Comparison of ENCODE assay signal across 36 mouse cellular contexts in the genomic region with DNA sequence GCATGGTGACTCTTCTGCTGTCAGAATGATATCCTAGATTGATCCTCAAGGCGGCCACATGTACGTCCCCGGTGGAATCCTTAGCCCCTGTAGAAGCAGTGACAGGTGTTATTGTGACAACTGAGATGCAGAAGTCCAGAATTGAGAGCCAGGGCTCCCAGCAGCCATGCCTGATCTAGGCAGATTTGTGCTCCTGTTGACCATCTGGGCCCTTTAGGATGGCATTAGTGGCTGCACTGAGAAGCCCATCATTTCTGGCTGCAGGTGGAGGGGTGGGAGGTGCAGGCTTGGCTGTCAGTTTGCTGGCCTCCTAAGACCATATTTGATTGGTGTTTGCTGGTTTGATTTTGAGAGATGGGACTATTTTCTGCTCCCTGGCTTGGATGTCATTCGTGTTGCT. TPM values are rescaled to one million over a fixed set of nuclear protein-coding genes. Genes with fewer than 3 reads are reported as not detected.
DNase-seq lines count a peak whose midpoint lies in the region; TF ChIP-seq lines count a peak whose summit lies in the region.
"Had no signal": no experiment of that assay in that cellular context is flagged by ENCODE, and none has a peak within 500 bp of the region (broad histone marks: within the 10 kb centered on the region; RNA-seq: fewer than 3 reads in every experiment).

No protein-coding gene starts in this region.

- H3K4me1 ChIP-seq in forebrain, embryonic 10.5 days = no peaks in the 10 kb centered on the region
- no peaks in the 10 kb centered on the region for H3K4me1 ChIP-seq in thymus, adult 2 months (replicated peaks; ENCODE audit: control insufficient read depth, insufficient read depth, low read length)
- H3K4me1 ChIP-seq: embryonic facial prominence, embryonic 10.5 days; intestine, embryonic 15.5 days; limb, embryonic 12.5 days; midbrain, embryonic 12.5 days had no signal

- peaks cover 5% of the 10 kb centered on the region for H3K36me3 ChIP-seq in forebrain, embryonic 10.5 days (replicated peaks)
- H3K36me3 ChIP-seq in thymus, adult 2 months (ENCODE audit: control insufficient read depth, insufficient read depth, low read length) = no peaks in the 10 kb centered on the region
- H3K36me3 ChIP-seq: G1E; heart, embryonic 15.5 days; hindbrain, embryonic 15.5 days; intestine, embryonic 15.5 days; limb, embryonic 12.5 days; midbrain, embryonic 12.5 days had no signal

- intact Hi-C loops in left cerebral cortex, adult 2 months (cut with DNase I) = loop anchor here (5.0 kb wide), 1 partner anchor 38 kb away; no protein-coding TSS in a partner anchor
- intact Hi-C loops in left cerebral cortex, postnatal 14 days (cut with DNase I) = loop anchor here (5.0 kb wide), 1 partner anchor 78 kb away; no protein-coding TSS in a partner anchor

- H3K9me3 ChIP-seq in forebrain, embryonic 10.5 days = no peaks in the 10 kb centered on the region
- H3K9me3 ChIP-seq: embryonic facial prominence, embryonic 10.5 days; heart, embryonic 15.5 days; hindbrain, embryonic 15.5 days; intestine, embryonic 15.5 days; limb, embryonic 12.5 days; midbrain, embryonic 12.5 days; neural tube, embryonic 13.5 days had no signal

- peak overlapping the region; percentile 77 for H3K27ac ChIP-seq in left cerebral cortex, adult 2 months
- no peak overlapping the region for H3K27ac ChIP-seq in forebrain, embryonic 10.5 days
- no peak overlapping the region for H3K27ac ChIP-seq in thymus, adult 2 months (ENCODE audit: control insufficient read depth, insufficient read depth, low read length)
- H3K27ac ChIP-seq: embryonic facial prominence, embryonic 10.5 days; heart, adult 2 months; heart, embryonic 15.5 days; intestine, embryonic 15.5 days; limb, embryonic 12.5 days; midbrain, embryonic 12.5 days; neural tube, embryonic 13.5 days had no signal

- H3K27me3 ChIP-seq in forebrain, embryonic 10.5 days (ENCODE audit: poor library complexity, severe bottlenecking) = no peaks in the 10 kb centered on the region
- no peaks in the 10 kb centered on the region for H3K27me3 ChIP-seq in thymus, adult 2 months (ENCODE audit: control insufficient read depth, insufficient read depth, low read length)
- H3K27me3 ChIP-seq: hindbrain, embryonic 15.5 days; intestine, embryonic 15.5 days; limb, embryonic 12.5 days; midbrain, embryonic 12.5 days; neural tube, embryonic 13.5 days; Patski had no signal

- no peak for TF ChIP-seq POLR2A in thymus, adult 2 months (IDR thresholded peaks at IDR 0.05; ENCODE audit: control insufficient read depth, extremely low read depth, insufficient read depth, low read length, poor library complexity)

- H3K4me3 ChIP-seq in left cerebral cortex, adult 2 months = no peak overlapping the region
- no peak overlapping the region for H3K4me3 ChIP-seq in forebrain, embryonic 10.5 days
- H3K4me3 ChIP-seq in thymus, adult 2 months (ENCODE audit: control insufficient read depth, insufficient read depth, low read length) = no peak overlapping the region
- H3K4me3 ChIP-seq: embryonic facial prominence, embryonic 10.5 days; heart, adult 2 months; heart, embryonic 15.5 days; hindbrain, embryonic 15.5 days; intestine, embryonic 15.5 days; limb, embryonic 12.5 days; midbrain, embryonic 12.5 days; neural tube, embryonic 13.5 days had no signal

- no peak for TF ChIP-seq CTCF in left cerebral cortex, adult 2 months (IDR thresholded peaks at IDR 0.05)
- TF ChIP-seq CTCF in thymus, adult 2 months (IDR thresholded peaks at IDR 0.05; ENCODE audit: borderline replicate concordance, control insufficient read depth, extremely low read depth, insufficient read depth, low read length, poor library complexity) = no peak

- WGBS in forebrain, embryonic 10.5 days = 93% methylated on average over 4 of the region's 4 CpGs
- WGBS in thymus, adult 2 months = 91% methylated on average over 4 of the region's 4 CpGs

- peak in 1 of 2 experiments; percentile 8 for DNase-seq in left cerebral cortex, adult 2 months (ENCODE audit: extremely low spot score in 1 of 2, low spot score in 2 of 2)
- no peak for DNase-seq in left cerebral cortex, postnatal 14 days (ENCODE audit: low spot score in 2 of 2)
- peak; percentile 70 for DNase-seq in brain, adult 2 months (ENCODE audit: low read depth, low spot score)
- DNase-seq in cerebellum, adult 11 months = peak; percentile 48
- peak; percentile 76 for DNase-seq in cerebellum, adult 9-11 months
- no peak for DNase-seq in forebrain, embryonic 10.5 days (ENCODE audit: extremely low spot score, low spot score)
- no peak for DNase-seq in frontal cortex, postnatal 25 days (ENCODE audit: low spot score in 2 of 2)
- DNase-seq in thymus, adult 2 months = no peak
- DNase-seq: adrenal gland, postnatal 36 days; B cell, adult 2 months; forebrain, postnatal 0 days; gastrocnemius, postnatal 25 days; heart, postnatal 4 days; kidney, adult 8-10 months; kidney, postnatal 10 days; lung, adult 18-20 months; lung, postnatal 10 days; retina, postnatal 1 day; right cerebral cortex, postnatal 4 days; thymus, postnatal 4 days had no signal

RNA-seq across cellular contexts. Expression of a gene that starts 40.9 kb away (rescaled TPM):
- total RNA-seq in left cerebral cortex, adult 2 months (2021) = 10 to 100 TPM; 90.3 to 93.9 TPM
- total RNA-seq in left cerebral cortex, postnatal 14 days (2021) = 10 to 100 TPM; 82.5 to 90.7 TPM
- polyA plus RNA-seq in forebrain, embryonic 10.5 days (2016; fragmentation: Nextera tagmentation; extraction: Ambion mirVana) = 7.2 and 7.3 TPM in 2 replicates
- polyA plus RNA-seq in thymus, adult 2 months (2012; rRNA removed) = 0.73 and 0.97 TPM in 2 replicates
- total RNA-seq: CH12.LX; megakaryocyte progenitor cell, adult 5-6 weeks had no signal
- polyA plus RNA-seq: G1E had no signal

RNA-seq across cellular contexts. Expression of a gene that starts 56.1 kb away (rescaled TPM):
- total RNA-seq in left cerebral cortex, adult 2 months (2021) = not detected
- total RNA-seq in left cerebral cortex, postnatal 14 days (2021) = not detected
- not detected in 2 replicates for polyA plus RNA-seq in forebrain, embryonic 10.5 days (2016; fragmentation: Nextera tagmentation; extraction: Ambion mirVana)
- polyA plus RNA-seq in thymus, adult 2 months (2012; rRNA removed) = not detected in 2 replicates
- total RNA-seq: adrenal gland, adult 18-20 months; adrenal gland, postnatal 36 days; CH12.LX; forebrain, postnatal 0 days; G1E; gastrocnemius, postnatal 25 days; heart, adult 2 months; heart, postnatal 4 days; left cerebral cortex, adult 8-10 months; megakaryocyte progenitor cell, adult 5-6 weeks had no signal
- polyA plus RNA-seq: embryonic facial prominence, embryonic 10.5 days; forebrain, postnatal 0 days; G1E; heart, adult 2 months; heart, embryonic 15.5 days; intestine, embryonic 15.5 days; limb, embryonic 12.5 days; liver, embryonic 11.5 days; midbrain, embryonic 12.5 days; neural tube, embryonic 13.5 days; Patski; stomach, embryonic 14.5 days had no signal

Comparison
In these comparisons a context has a peak if more than half of its experiments do, and no peak if none do; other contexts are left out.
1. DNase-seq: peak in brain, adult 2 months (single experiment), cerebellum, adult 11 months (single experiment) and cerebellum, adult 9-11 months (single experiment); none in left cerebral cortex, postnatal 14 days (0 of 2), forebrain, embryonic 10.5 days (single experiment), frontal cortex, postnatal 25 days (0 of 2) and thymus, adult 2 months (single experiment).